Mouse (Mus musculus): ENCODE measurements around the gene Zbtb18.

DNA sequence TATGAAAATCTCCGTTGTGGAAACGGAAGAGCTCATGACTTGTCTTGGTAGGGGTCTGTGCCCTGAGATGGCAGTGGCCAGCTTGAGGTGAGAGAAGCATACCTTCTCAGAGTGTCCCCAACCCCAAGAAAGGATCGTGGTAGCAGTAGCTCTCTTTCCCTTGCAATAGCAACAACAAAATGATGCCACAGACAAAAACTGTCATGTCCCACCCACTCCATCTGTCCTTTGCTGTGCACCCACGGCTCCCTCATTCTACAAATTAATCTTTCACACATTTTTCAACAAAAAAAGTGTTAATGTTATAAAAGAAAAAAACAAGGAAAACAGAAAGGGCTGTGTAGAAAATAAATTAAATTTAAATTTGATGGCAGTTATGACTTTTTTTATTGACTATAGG is 13.1 kb upstream of the Zbtb18 start:
- TF ChIP-seq POLR2A (IDR thresholded peaks at IDR 0.05; ENCODE audit: insufficient read length, low read depth) = no peak
- TF ChIP-seq MAX (IDR thresholded peaks at IDR 0.05; ENCODE audit: low read depth) = no peak
- TF ChIP-seq USF1 (IDR thresholded peaks at IDR 0.05; ENCODE audit: low read depth) = no peak
- TF ChIP-seq E2F4 (IDR thresholded peaks at IDR 0.05; ENCODE audit: insufficient read depth) = no peak
- no peak for TF ChIP-seq POLR2AphosphoS2 (IDR thresholded peaks at IDR 0.05; ENCODE audit: insufficient read length, low read depth)
- no peak for TF ChIP-seq TCF12 (IDR thresholded peaks at IDR 0.05; ENCODE audit: insufficient read depth, poor library complexity, severe bottlenecking)
- no peak for TF ChIP-seq CEBPB (IDR thresholded peaks at IDR 0.05; ENCODE audit: insufficient read depth, poor library complexity, severe bottlenecking)
- TF ChIP-seq MYOG (IDR thresholded peaks at IDR 0.05; ENCODE audit: control insufficient read depth in 1 of 3, insufficient read depth in 1 of 3, insufficient read length in 2 of 3, low read depth in 2 of 3) = no peak
